Mouse (Mus musculus) liver, postnatal 0 days (tissue): ENCODE measurements around the gene Fto.

Experiments
- CTCF ChIP-seq: sonication (generic); IDR thresholded peaks from 2 replicates; pipeline ENCODE4 v1.5.1; 2016; ENCODE audit warnings: antibody characterized with exemption, low read depth
- EP300 ChIP-seq: IDR thresholded peaks from 2 replicates; pipeline ENCODE4 v1.6.1; 2016; ENCODE audit warnings: antibody characterized with exemption, low read depth, mild to moderate bottlenecking

DNA sequence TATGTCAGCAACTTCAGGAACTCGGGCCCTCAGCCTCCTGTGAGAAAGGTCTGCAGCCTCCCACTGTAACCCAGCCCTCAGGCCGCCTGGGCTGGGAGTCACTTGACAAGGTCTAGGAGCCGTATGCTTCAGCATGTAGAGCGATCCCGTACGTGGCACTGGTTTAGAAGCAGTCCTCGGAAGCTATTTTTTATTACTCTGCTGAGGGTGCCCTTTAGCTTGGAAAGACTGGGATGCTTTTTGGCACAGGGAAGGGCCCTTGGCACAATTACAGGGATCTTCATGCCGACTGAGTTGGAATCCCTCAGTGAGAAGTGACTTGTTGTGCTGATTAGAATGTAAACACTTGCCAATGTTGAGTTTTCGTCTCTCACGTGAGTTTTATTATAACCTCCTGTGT lies 191.6 kb downstream of the Fto start:
- no peak for TF ChIP-seq CTCF
- no peak for TF ChIP-seq EP300
